Mouse (Mus musculus): Measurements from ENCODE around the gene Hipk3. TPM values are rescaled to one million over a fixed set of nuclear protein-coding genes. Genes with fewer than 3 reads are reported as not detected.

Hipk3 gene
- total RNA-seq, 2 experiments from 2014 or later: 69.4 to 72.5 TPM

- no peak overlapping the region for H3K4me3 ChIP-seq
- no peak for TF ChIP-seq CTCF (conservative IDR thresholded peaks at IDR 0.05)
- no peak overlapping the region for H3K27ac ChIP-seq
- DNase-seq (ENCODE audit: low spot score in 2 of 2): no peak
Observed at GRCm38 (mm10) chr2:104395961-104396360, 98.3 kb downstream of the Hipk3 start.

GRCm38 (mm10) chr2:104394769-104395168, 99.5 kb downstream of the Hipk3 start:
- no peak overlapping the region for H3K4me3 ChIP-seq
- TF ChIP-seq CTCF (conservative IDR thresholded peaks at IDR 0.05): no peak
- H3K27ac ChIP-seq: no peak overlapping the region
- no peak for DNase-seq (ENCODE audit: low spot score in 2 of 2)

- Histone ChIP-seq H3K4me3 (no peak overlapping the region), H3K27ac (no peak overlapping the region)
- TF ChIP-seq CTCF (conservative IDR thresholded peaks at IDR 0.05): 0 out of 2 replicates have a peak, but pooled peaks have one; percentile 11
- DNase-seq (ENCODE audit: low spot score in 2 of 2): no peak
Observed at GRCm38 (mm10) chr2:104392700-104393312, 101.4 kb downstream of the Hipk3 start.

- no peak overlapping the region for H3K4me3 ChIP-seq
- DNase-seq (ENCODE audit: low spot score in 2 of 2): no peak
- no peak for TF ChIP-seq CTCF (conservative IDR thresholded peaks at IDR 0.05)
- H3K27ac ChIP-seq: no peak overlapping the region
Observed at GRCm38 (mm10) chr2:104389231-104389630, 105.0 kb downstream of the Hipk3 start.

GRCm38 (mm10) chr2:104385941-104386340, 108.3 kb downstream of the Hipk3 start:
- no peak for TF ChIP-seq CTCF (conservative IDR thresholded peaks at IDR 0.05)
- no peak for DNase-seq (ENCODE audit: low spot score in 2 of 2)
- H3K4me3 ChIP-seq: no peak overlapping the region
- no peak overlapping the region for H3K27ac ChIP-seq

- Histone ChIP-seq H3K4me3 (no peak overlapping the region), H3K27ac (no peak overlapping the region)
- TF ChIP-seq CTCF (conservative IDR thresholded peaks at IDR 0.05): no peak
- no peak for DNase-seq (ENCODE audit: low spot score in 2 of 2)
Observed at GRCm38 (mm10) chr2:104383589-104383988, 110.7 kb downstream of the Hipk3 start.

- TF ChIP-seq CTCF (conservative IDR thresholded peaks at IDR 0.05): no peak
- H3K4me3 ChIP-seq: no peak overlapping the region
- H3K27ac ChIP-seq: no peak overlapping the region
- no peak for DNase-seq (ENCODE audit: low spot score in 2 of 2)
Observed at GRCm38 (mm10) chr2:104382813-104383212, 111.4 kb downstream of the Hipk3 start.

GRCm38 (mm10) chr2:104379304-104379703, 114.9 kb downstream of the Hipk3 start:
- DNase-seq (ENCODE audit: low spot score in 2 of 2): no peak
- no peak overlapping the region for H3K27ac ChIP-seq
- TF ChIP-seq CTCF (conservative IDR thresholded peaks at IDR 0.05): no peak

GRCm38 (mm10) chr2:104378791-104379190, 115.5 kb downstream of the Hipk3 start:
- DNase-seq (ENCODE audit: low spot score in 2 of 2): no peak
- H3K4me3 ChIP-seq: no peak overlapping the region
- no peak for TF ChIP-seq CTCF (conservative IDR thresholded peaks at IDR 0.05)
- 0 out of 2 replicates have a peak overlapping the region, but pooled peaks have one; percentile 28 for H3K27ac ChIP-seq

More at GRCm38 (mm10) chr2:104379304-104379703, 114.9 kb downstream of the Hipk3 start:
- H3K4me3 ChIP-seq: no peak overlapping the region

GRCm38 (mm10) chr2:104377990-104378389, 116.3 kb downstream of the Hipk3 start:
- no peak overlapping the region for H3K4me3 ChIP-seq
- no peak overlapping the region for H3K27ac ChIP-seq
- TF ChIP-seq CTCF (conservative IDR thresholded peaks at IDR 0.05): peak; percentile 32
- no peak for DNase-seq (ENCODE audit: low spot score in 2 of 2)

Small RNAs within 50 kb of the gene (microRNA-seq; reads per million reads assigned to microRNA genes)
- gene Mir1902: 0 reads per million in 2 experiments

Other genes starting within 250 kb of the Hipk3 start
- 10 to 100 TPM; 81.2 to 87.4 TPM for gene D430041D05Rik, start 83.4 kb downstream of the Hipk3 start, total RNA-seq (2021)
- 10 to 100 TPM; 45.3 to 46.2 TPM for gene Cstf3, start 96.1 kb upstream of the Hipk3 start, total RNA-seq (2021)
- 10 to 100 TPM; 35.6 to 37.9 TPM for gene Tcp11l1, start 217.7 kb upstream of the Hipk3 start, total RNA-seq (2021)
- gene Pin1rt1, start 221.9 kb upstream of the Hipk3 start, total RNA-seq (2021): not detected
- gene Depdc7, start 248.4 kb upstream of the Hipk3 start, total RNA-seq (2021): 1 to 10 TPM; 1.6 to 2.2 TPM